Mouse (Mus musculus): ENCODE data around the gene Olfr323. TPM values are rescaled to one million over a fixed set of nuclear protein-coding genes. Genes with fewer than 3 reads are reported as not detected.

Gene Olfr323
- polyA plus RNA-seq, 1 experiment from 2014 or later = not detected

- H3K4me2 ChIP-seq (replicated peaks) = no peak overlapping the region
- no peaks in the 10 kb centered on the region for H3K36me3 ChIP-seq
- no peaks in the 10 kb centered on the region for H3K9me3 ChIP-seq
- no peak overlapping the region for H3K4me3 ChIP-seq
- H3K4me1 ChIP-seq = no peaks in the 10 kb centered on the region
- no peak overlapping the region for H3K27ac ChIP-seq
- peaks cover 2% of the 10 kb centered on the region; the same call in 1 of the 2 replicates for H3K27me3 ChIP-seq
- 62% methylated on average over 4 of the region's 4 CpGs for WGBS
- no peak for ATAC-seq (ENCODE audit: insufficient number of reproducible peaks, insufficient read depth, low FRiP score, low TSS enrichment)
- no peak overlapping the region for H3K9ac ChIP-seq
Measured at GRCm38 (mm10) chr11:58634878-58635277, 4.6 kb upstream of the Olfr323 start.

- 63% methylated on average over 4 of the region's 4 CpGs for WGBS
- H3K36me3 ChIP-seq = no peaks in the 10 kb centered on the region
- H3K4me1 ChIP-seq = no peaks in the 10 kb centered on the region
- H3K27me3 ChIP-seq = no peaks in the 10 kb centered on the region
- no peak overlapping the region for H3K27ac ChIP-seq
- no peak overlapping the region for H3K4me2 ChIP-seq (replicated peaks)
- no peak overlapping the region for H3K4me3 ChIP-seq
- no peak overlapping the region for H3K9ac ChIP-seq
- no peaks in the 10 kb centered on the region for H3K9me3 ChIP-seq
- no peak for ATAC-seq (ENCODE audit: insufficient number of reproducible peaks, insufficient read depth, low FRiP score, low TSS enrichment)
Measured at GRCm38 (mm10) chr11:58626146-58626545, 4.2 kb downstream of the Olfr323 start.

GRCm38 (mm10) chr11:58618793-58619192 lies 11.5 kb downstream of the Olfr323 start:
- no peak overlapping the region for H3K9ac ChIP-seq
- H3K27me3 ChIP-seq = no peaks in the 10 kb centered on the region
- no peaks in the 10 kb centered on the region for H3K9me3 ChIP-seq
- ATAC-seq (ENCODE audit: insufficient number of reproducible peaks, insufficient read depth, low FRiP score, low TSS enrichment) = no peak
- no peaks in the 10 kb centered on the region for H3K36me3 ChIP-seq
- no peaks in the 10 kb centered on the region for H3K4me1 ChIP-seq
- no peak overlapping the region for H3K27ac ChIP-seq
- no peak overlapping the region for H3K4me3 ChIP-seq
- no peak overlapping the region for H3K4me2 ChIP-seq (replicated peaks)
- WGBS = 78% methylated on average over 6 of the region's 6 CpGs

GRCm38 (mm10) chr11:58618369-58618768 lies 11.9 kb downstream of the Olfr323 start:
- Histone ChIP-seq H3K36me3 (no peaks in the 10 kb centered on the region), H3K27ac (no peak overlapping the region), H3K4me1 (no peaks in the 10 kb centered on the region), H3K9ac (no peak overlapping the region), H3K4me3 (no peak overlapping the region), H3K9me3 (no peaks in the 10 kb centered on the region), H3K27me3 (no peaks in the 10 kb centered on the region), H3K4me2 (replicated peaks) (no peak overlapping the region)
- 73% methylated on average over 3 of the region's 3 CpGs for WGBS
- no peak for ATAC-seq (ENCODE audit: insufficient number of reproducible peaks, insufficient read depth, low FRiP score, low TSS enrichment)

- Histone ChIP-seq H3K36me3 (no peaks in the 10 kb centered on the region), H3K9me3 (no peaks in the 10 kb centered on the region), H3K9ac (no peak within 1 kb of the TSS), H3K4me1 (no peaks in the 10 kb centered on the region), H3K27ac (no peak within 1 kb of the TSS), H3K4me2 (replicated peaks) (no peak within 1 kb of the TSS), H3K4me3 (no peak within 1 kb of the TSS), H3K27me3 (no peaks in the 10 kb centered on the region)
- 89% methylated on average over 4 of the region's 4 CpGs for WGBS
- no peak for ATAC-seq (ENCODE audit: insufficient number of reproducible peaks, insufficient read depth, low FRiP score, low TSS enrichment)
Measured at GRCm38 (mm10) chr11:58615975-58616374, 14.3 kb downstream of the Olfr323 start, which contains the start of gene 2210407C18Rik. 2210407C18Rik (minus strand) TSS chr11:58616075.

GRCm38 (mm10) chr11:58614526-58614925 lies 15.8 kb downstream of the Olfr323 start:
- no peaks in the 10 kb centered on the region for H3K4me1 ChIP-seq
- H3K27me3 ChIP-seq = no peaks in the 10 kb centered on the region
- H3K4me3 ChIP-seq = no peak overlapping the region
- no peaks in the 10 kb centered on the region for H3K9me3 ChIP-seq
- H3K36me3 ChIP-seq = no peaks in the 10 kb centered on the region
- no peak for ATAC-seq (ENCODE audit: insufficient number of reproducible peaks, insufficient read depth, low FRiP score, low TSS enrichment)
- H3K4me2 ChIP-seq (replicated peaks) = no peak overlapping the region
- no peak overlapping the region for H3K9ac ChIP-seq
- no peak overlapping the region for H3K27ac ChIP-seq

- Histone ChIP-seq H3K9ac (no peak overlapping the region), H3K27me3 (no peaks in the 10 kb centered on the region), H3K4me2 (replicated peaks) (no peak overlapping the region), H3K36me3 (no peaks in the 10 kb centered on the region), H3K9me3 (no peaks in the 10 kb centered on the region), H3K4me1 (no peaks in the 10 kb centered on the region), H3K27ac (no peak overlapping the region), H3K4me3 (no peak overlapping the region)
- 81% methylated on average over 3 of the region's 3 CpGs for WGBS
- no peak for ATAC-seq (ENCODE audit: insufficient number of reproducible peaks, insufficient read depth, low FRiP score, low TSS enrichment)
Measured at GRCm38 (mm10) chr11:58613359-58613758, 16.9 kb downstream of the Olfr323 start.

- no peaks in the 10 kb centered on the region for H3K27me3 ChIP-seq
- H3K36me3 ChIP-seq = no peaks in the 10 kb centered on the region
- no peak overlapping the region for H3K9ac ChIP-seq
- H3K4me1 ChIP-seq = no peaks in the 10 kb centered on the region
- WGBS = 87% methylated on average over 6 of the region's 6 CpGs
- H3K4me2 ChIP-seq (replicated peaks) = no peak overlapping the region
- no peak for ATAC-seq (ENCODE audit: insufficient number of reproducible peaks, insufficient read depth, low FRiP score, low TSS enrichment)
- no peak overlapping the region for H3K4me3 ChIP-seq
- H3K27ac ChIP-seq = no peak overlapping the region
- no peaks in the 10 kb centered on the region for H3K9me3 ChIP-seq
Measured at GRCm38 (mm10) chr11:58607030-58607429, 23.3 kb downstream of the Olfr323 start.

GRCm38 (mm10) chr11:58606177-58606919 lies 24.0 kb downstream of the Olfr323 start:
- Histone ChIP-seq H3K4me3 (no peak overlapping the region), H3K9ac (no peak overlapping the region), H3K36me3 (no peaks in the 10 kb centered on the region), H3K4me2 (replicated peaks) (no peak overlapping the region), H3K27ac (no peak overlapping the region), H3K4me1 (no peaks in the 10 kb centered on the region), H3K9me3 (no peaks in the 10 kb centered on the region), H3K27me3 (no peaks in the 10 kb centered on the region)
- WGBS = 89% methylated on average over 12 of the region's 12 CpGs
- no peak for ATAC-seq (ENCODE audit: insufficient number of reproducible peaks, insufficient read depth, low FRiP score, low TSS enrichment)

GRCm38 (mm10) chr11:58605228-58605627 lies 25.1 kb downstream of the Olfr323 start:
- Histone ChIP-seq H3K4me3 (no peak overlapping the region), H3K9me3 (no peaks in the 10 kb centered on the region), H3K4me2 (replicated peaks) (no peak overlapping the region), H3K9ac (no peak overlapping the region), H3K27me3 (no peaks in the 10 kb centered on the region), H3K27ac (no peak overlapping the region), H3K36me3 (no peaks in the 10 kb centered on the region), H3K4me1 (no peaks in the 10 kb centered on the region)
- WGBS = 81% methylated on average over 3 of the region's 3 CpGs
- no peak for ATAC-seq (ENCODE audit: insufficient number of reproducible peaks, insufficient read depth, low FRiP score, low TSS enrichment)

- Histone ChIP-seq H3K4me1 (no peaks in the 10 kb centered on the region), H3K27ac (no peak overlapping the region), H3K36me3 (no peaks in the 10 kb centered on the region), H3K4me2 (replicated peaks) (no peak overlapping the region), H3K27me3 (no peaks in the 10 kb centered on the region), H3K9me3 (no peaks in the 10 kb centered on the region), H3K9ac (no peak overlapping the region), H3K4me3 (no peak overlapping the region)
- ATAC-seq (ENCODE audit: insufficient number of reproducible peaks, insufficient read depth, low FRiP score, low TSS enrichment) = no peak
- 71% methylated on average over 2 of the region's 2 CpGs for WGBS
Measured at GRCm38 (mm10) chr11:58604688-58605087, 25.6 kb downstream of the Olfr323 start.

GRCm38 (mm10) chr11:58602800-58603560 lies 27.3 kb downstream of the Olfr323 start:
- H3K9ac ChIP-seq = no peak overlapping the region
- no peak overlapping the region for H3K4me3 ChIP-seq
- H3K9me3 ChIP-seq = no peaks in the 10 kb centered on the region
- H3K4me1 ChIP-seq = no peaks in the 10 kb centered on the region
- 73% methylated on average over 6 of the region's 6 CpGs for WGBS
- H3K27ac ChIP-seq = no peak overlapping the region
- no peak for ATAC-seq (ENCODE audit: insufficient number of reproducible peaks, insufficient read depth, low FRiP score, low TSS enrichment)
- H3K36me3 ChIP-seq = no peaks in the 10 kb centered on the region
- no peak overlapping the region for H3K4me2 ChIP-seq (replicated peaks)
- no peaks in the 10 kb centered on the region for H3K27me3 ChIP-seq

Data from embryonic facial prominence, embryonic 12.5 days (tissue).